Mouse (Mus musculus): Measurements from ENCODE around the gene G430095P16Rik. TPM values are rescaled to one million over a fixed set of nuclear protein-coding genes. Genes with fewer than 3 reads are reported as not detected.
A peak's percentile ranks its signal among the peaks of the same experiment; 100 is the strongest.

G430095P16Rik gene
- total RNA-seq, 2 experiments from 2014 or later, result 1.1 to 12.2 TPM

GRCm38 (mm10) chr8:84738715-84739400, 16.1 kb downstream of the G430095P16Rik start:
- no peak for ATAC-seq (replicated peaks; ENCODE audit: low FRiP score, poor library complexity, severe bottlenecking)

- no peak for ATAC-seq (replicated peaks; ENCODE audit: low FRiP score, poor library complexity, severe bottlenecking)
Observed at GRCm38 (mm10) chr8:84739401-84739742, 16.6 kb downstream of the G430095P16Rik start.

GRCm38 (mm10) chr8:84740895-84741843, 18.4 kb downstream of the G430095P16Rik start:
- no peak for ATAC-seq (replicated peaks; ENCODE audit: low FRiP score, poor library complexity, severe bottlenecking)

GRCm38 (mm10) chr8:84742171-84743053, 19.6 kb downstream of the G430095P16Rik start:
- ATAC-seq (replicated peaks; ENCODE audit: low FRiP score, poor library complexity, severe bottlenecking), result no peak

GRCm38 (mm10) chr8:84743054-84743415, 20.2 kb downstream of the G430095P16Rik start:
- no peak for ATAC-seq (replicated peaks; ENCODE audit: low FRiP score, poor library complexity, severe bottlenecking)

DNA sequence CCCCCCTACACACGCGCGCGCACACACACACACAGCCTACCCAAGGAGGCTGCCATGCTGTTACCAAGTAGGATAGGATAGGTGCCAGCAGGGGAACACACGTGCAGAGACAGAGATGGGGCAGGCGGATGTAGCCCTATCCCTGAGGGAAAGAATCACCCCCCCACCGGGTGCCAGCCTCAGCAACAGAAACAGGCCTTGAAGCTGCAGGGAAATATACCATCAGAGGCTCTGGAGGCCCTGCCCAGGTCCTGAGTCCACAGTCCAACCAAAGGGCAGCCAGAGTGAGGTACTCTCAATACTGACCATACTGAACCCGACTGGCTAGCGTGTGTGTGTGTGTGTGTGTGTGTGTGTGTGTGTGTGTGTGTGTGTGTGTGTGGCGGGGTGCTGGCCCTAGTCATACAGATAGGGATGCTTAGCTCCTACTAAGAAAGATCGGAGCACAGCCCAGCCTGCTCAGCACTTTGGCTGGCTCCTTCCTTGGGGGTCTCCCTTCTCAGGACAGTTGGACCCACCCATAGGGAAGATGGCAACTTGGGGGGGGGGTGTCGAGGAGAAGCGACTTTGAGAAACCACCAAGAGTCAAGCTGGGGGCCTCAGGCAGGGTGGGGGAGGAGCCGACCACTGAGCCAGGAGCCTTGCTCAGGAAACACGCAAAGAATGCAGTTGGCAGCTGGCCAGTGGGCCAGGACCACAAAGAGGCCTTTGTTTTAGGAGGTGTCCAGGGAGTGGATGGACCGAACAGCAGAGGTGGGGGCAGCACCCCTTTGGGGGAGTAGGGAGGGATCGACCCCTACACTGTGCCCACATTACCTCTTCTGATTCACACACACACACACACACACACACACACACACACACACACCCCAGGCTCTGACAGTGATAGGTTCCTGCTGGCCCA, 21.0 kb downstream of the G430095P16Rik start:
- ATAC-seq (replicated peaks; ENCODE audit: low FRiP score, poor library complexity, severe bottlenecking), result no peak

GRCm38 (mm10) chr8:84745032-84745925, 22.5 kb downstream of the G430095P16Rik start:
- no peak for ATAC-seq (replicated peaks; ENCODE audit: low FRiP score, poor library complexity, severe bottlenecking)

GRCm38 (mm10) chr8:84749519-84749918, 26.7 kb downstream of the G430095P16Rik start:
- no peak for ATAC-seq (replicated peaks; ENCODE audit: low FRiP score, poor library complexity, severe bottlenecking)

DNA sequence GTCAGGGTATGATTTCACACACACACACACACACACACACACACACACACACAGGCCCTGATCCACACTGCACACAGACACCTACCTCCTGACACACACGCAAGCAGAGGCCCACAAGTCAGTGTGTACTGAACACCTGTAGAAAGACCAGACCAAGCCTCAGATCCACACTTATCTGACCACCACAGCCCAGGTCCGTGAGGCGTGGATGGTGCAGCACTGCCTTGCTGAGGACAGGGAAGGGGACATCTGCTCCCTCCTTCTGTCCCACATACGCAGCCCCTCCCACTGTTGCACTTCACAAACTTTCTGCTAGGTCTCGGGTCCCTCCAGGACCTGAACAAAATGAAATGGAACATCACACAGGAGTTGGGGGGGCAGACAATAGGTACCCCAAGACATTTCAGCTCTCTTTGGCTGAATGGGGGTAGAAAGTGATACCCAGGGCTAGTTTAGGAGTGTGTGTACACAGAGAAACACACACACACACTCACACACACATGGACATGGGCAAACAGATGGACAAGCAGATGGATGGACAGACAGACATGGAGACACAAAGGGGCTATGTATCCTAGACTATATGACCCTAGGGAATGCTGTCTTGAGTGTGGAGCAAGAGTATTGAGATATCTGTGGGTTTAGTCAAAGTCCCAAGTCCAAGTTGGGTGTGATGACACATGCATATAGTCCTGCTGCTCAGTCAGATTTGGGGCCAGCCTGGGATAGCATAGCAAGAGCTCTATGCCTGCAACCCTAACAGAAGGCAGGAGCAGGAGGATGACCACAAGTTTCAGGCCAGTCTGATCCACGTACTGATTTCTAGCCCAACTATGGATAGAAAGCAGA, 30.2 kb downstream of the G430095P16Rik start:
- no peak for ATAC-seq (replicated peaks; ENCODE audit: low FRiP score, poor library complexity, severe bottlenecking)

- no peak for ATAC-seq (replicated peaks; ENCODE audit: low FRiP score, poor library complexity, severe bottlenecking)
Observed at GRCm38 (mm10) chr8:84757501-84757900, 34.7 kb downstream of the G430095P16Rik start.

DNA sequence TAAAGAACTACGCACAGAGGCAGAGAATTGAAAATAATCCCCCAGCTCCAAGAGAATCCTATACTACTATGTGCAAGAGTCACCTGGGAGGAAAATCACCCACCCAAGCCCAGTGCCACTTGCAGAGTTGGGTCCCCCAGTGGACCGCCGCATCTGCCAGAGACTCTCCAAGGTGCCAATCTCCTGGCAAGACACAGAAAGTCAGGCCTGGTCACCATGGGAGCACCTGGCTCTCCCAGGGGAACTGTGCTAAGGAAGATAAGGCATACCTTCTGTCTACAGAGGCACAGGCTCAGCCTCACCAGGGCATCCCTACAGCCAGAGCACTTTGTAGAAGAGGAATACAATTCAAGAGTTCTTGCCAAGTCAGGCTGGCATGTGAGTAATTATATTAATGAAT, 35.5 kb downstream of the G430095P16Rik start:
- ATAC-seq (replicated peaks; ENCODE audit: low FRiP score, poor library complexity, severe bottlenecking), result no peak

DNA sequence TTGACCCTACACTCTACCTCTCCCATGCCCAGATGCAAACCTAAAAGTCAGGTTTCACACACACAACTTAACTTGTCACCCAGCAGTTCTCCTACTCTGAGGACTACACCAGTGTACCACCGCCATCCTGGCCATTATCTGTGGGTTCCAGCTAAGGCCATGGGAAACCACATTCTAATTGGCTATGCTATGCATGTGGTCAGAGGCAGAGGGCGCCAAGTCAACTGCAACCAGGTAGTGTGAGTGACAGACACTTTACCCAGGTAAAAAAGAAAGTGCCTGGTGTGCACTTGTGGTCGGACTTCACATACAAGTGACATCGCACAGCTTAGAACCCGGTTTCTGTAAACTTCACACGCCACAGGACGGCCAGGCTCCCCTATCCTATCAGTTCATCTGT, 36.3 kb downstream of the G430095P16Rik start:
- 0 out of 2 replicates have a peak, but pooled peaks have one; percentile 53 for ATAC-seq (replicated peaks; ENCODE audit: low FRiP score, poor library complexity, severe bottlenecking)

DNA sequence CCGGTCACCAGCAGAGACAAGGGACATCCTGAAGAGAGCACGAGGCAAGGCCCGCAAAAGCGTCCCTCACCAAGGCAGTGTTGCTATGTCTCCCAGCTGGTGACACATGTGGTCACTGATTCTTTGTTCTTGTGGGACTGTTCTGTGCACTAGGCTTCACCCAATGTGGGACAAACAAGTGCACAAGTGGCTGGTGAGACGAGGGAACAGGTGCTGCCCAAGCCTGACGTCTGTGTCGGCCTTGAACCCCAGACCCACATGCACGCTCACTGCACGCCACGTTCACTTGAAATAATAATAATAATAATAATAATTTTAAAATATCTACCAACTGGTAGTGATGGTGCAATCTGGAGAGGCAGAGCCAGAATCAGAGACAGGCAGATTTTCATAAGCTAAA, 36.9 kb downstream of the G430095P16Rik start:
- no peak for ATAC-seq (replicated peaks; ENCODE audit: low FRiP score, poor library complexity, severe bottlenecking)

- ATAC-seq (replicated peaks; ENCODE audit: low FRiP score, poor library complexity, severe bottlenecking), result no peak
Observed at GRCm38 (mm10) chr8:84760405-84760805, 37.6 kb downstream of the G430095P16Rik start.

- no peak for ATAC-seq (replicated peaks; ENCODE audit: low FRiP score, poor library complexity, severe bottlenecking)
Observed at GRCm38 (mm10) chr8:84760901-84761300, 38.1 kb downstream of the G430095P16Rik start.

GRCm38 (mm10) chr8:84764100-84764499, 41.3 kb downstream of the G430095P16Rik start:
- ATAC-seq (replicated peaks; ENCODE audit: low FRiP score, poor library complexity, severe bottlenecking), result no peak

- no peak for ATAC-seq (replicated peaks; ENCODE audit: low FRiP score, poor library complexity, severe bottlenecking)
Observed at GRCm38 (mm10) chr8:84764870-84765495, 42.2 kb downstream of the G430095P16Rik start.

All from erythroid progenitor cell, adult 5-6 weeks (primary cell).